Mouse (Mus musculus) liver, embryonic 18 days (tissue): ENCODE measurements around the gene Gm49425. TPM values are rescaled to one million over a fixed set of nuclear protein-coding genes. Genes with fewer than 3 reads are reported as not detected.

Experiments
- polyA plus RNA-seq: library from polyadenylated mRNA; depleted of rRNA; stranded (reverse); fragments of >200 nt; gene quantifications from 2 replicates; pipeline ENCODE4 v1.2.3, GENCODE M21; 2012; rRNA removed

The Gm49425 gene
- not detected in 2 replicates for polyA plus RNA-seq

GRCm38 (mm10) chr15:101517161-101517560, at the start of gene Gm49425:
Gm49425 (minus strand) TSS chr15:101517261.

GRCm38 (mm10) chr15:101562850-101563249, 45.8 kb upstream of the Gm49425 start, which contains the start of gene Krt90:
Krt90 (minus strand) TSS chr15:101562950.

GRCm38 (mm10) chr15:101550567-101550966, 33.5 kb upstream of the Gm49425 start, which contains the start of gene Krt82:
Krt82 (minus strand) TSS chr15:101550667.

GRCm38 (mm10) chr15:101532720-101533119, 15.7 kb upstream of the Gm49425 start, which contains the start of gene Krt84:
Krt84 (minus strand) TSS chr15:101532820.

GRCm38 (mm10) chr15:101491431-101491830, 25.6 kb downstream of the Gm49425 start, which contains the start of gene Krt83:
Krt83 (minus strand) TSS chr15:101491512.

GRCm38 (mm10) chr15:101472952-101473528, 44.0 kb downstream of the Gm49425 start, which contains the start of gene Krt86:
Krt86 (plus strand) TSS chr15:101473478.

Other genes starting within 250 kb of the Gm49425 start
- 22.5 and 25.1 TPM in 2 replicates for gene Atg101, start 233.0 kb downstream of the Gm49425 start, polyA plus RNA-seq
- gene 6030408B16Rik, start 224.0 kb downstream of the Gm49425 start, polyA plus RNA-seq: 0.43 and 0.51 TPM in 2 replicates
- 0.35 and 0.42 TPM in 2 replicates for gene Krt80, start 147.1 kb downstream of the Gm49425 start, polyA plus RNA-seq
- 2.6 and 3.0 TPM in 2 replicates for gene Krt7, start 106.2 kb downstream of the Gm49425 start, polyA plus RNA-seq
- gene Krt87, start 78.5 kb downstream of the Gm49425 start, polyA plus RNA-seq: not detected in 2 replicates
- not detected in 2 replicates for gene Krt88, start 69.5 kb downstream of the Gm49425 start, polyA plus RNA-seq
- not detected in 2 replicates for gene Krt81, start 53.5 kb downstream of the Gm49425 start, polyA plus RNA-seq
- gene Krt86, start 43.8 kb downstream of the Gm49425 start, polyA plus RNA-seq: 0.07 and 0.22 TPM in 2 replicates
- gene Krt83, start 25.7 kb downstream of the Gm49425 start, polyA plus RNA-seq: 0.85 and 1.1 TPM in 2 replicates
- gene Krt84, start 15.6 kb upstream of the Gm49425 start, polyA plus RNA-seq: not detected in 2 replicates
- not detected in 2 replicates for gene Krt82, start 33.4 kb upstream of the Gm49425 start, polyA plus RNA-seq
- gene Krt90, start 45.7 kb upstream of the Gm49425 start, polyA plus RNA-seq: not detected in 2 replicates
- not detected in 2 replicates for gene Krt75, start 56.6 kb upstream of the Gm49425 start, polyA plus RNA-seq
- gene Gm5414, start 110.9 kb upstream of the Gm49425 start, polyA plus RNA-seq: not detected in 2 replicates
- gene Gm5478, start 130.1 kb upstream of the Gm49425 start, polyA plus RNA-seq: not detected in 2 replicates
- not detected in 2 replicates for gene Krt6b, start 163.0 kb upstream of the Gm49425 start, polyA plus RNA-seq
- gene Krt6a, start 177.0 kb upstream of the Gm49425 start, polyA plus RNA-seq: not detected in 2 replicates
- not detected in 2 replicates for gene Krt5, start 195.6 kb upstream of the Gm49425 start, polyA plus RNA-seq
- not detected in 2 replicates for gene Krt71, start 225.8 kb upstream of the Gm49425 start, polyA plus RNA-seq